8 mouse cellular contexts compared by ENCODE assay signal in the genomic region with DNA sequence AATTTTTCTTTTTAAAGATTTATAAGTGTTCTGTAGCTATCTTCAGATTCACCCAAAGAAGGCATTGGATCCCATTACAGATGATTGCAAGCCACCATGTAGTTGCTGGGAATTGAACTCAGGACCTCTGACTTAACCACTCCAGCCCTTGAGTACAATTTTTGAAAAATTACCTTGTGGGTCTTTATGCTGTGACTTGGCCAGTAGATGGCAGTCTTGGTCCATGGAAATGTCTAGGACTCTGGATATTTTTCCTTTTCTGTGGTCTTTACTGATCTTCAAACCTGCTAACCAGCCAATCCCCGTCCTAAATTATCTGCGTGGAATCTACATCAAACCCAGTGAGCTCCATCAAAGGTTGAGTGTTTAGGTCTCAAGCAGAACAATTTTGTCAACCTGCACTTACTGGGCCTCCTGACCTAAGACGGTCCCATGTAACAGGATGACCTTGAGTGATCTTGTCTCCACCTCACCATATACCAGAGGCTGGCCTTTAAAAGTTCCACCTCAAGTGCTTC. TPM values are rescaled to one million over a fixed set of nuclear protein-coding genes. Genes with fewer than 3 reads are reported as not detected.
DNase-seq lines count a peak whose midpoint lies in the region; ATAC-seq and TF ChIP-seq lines count a peak whose summit lies in the region.
"Had no signal": no experiment of that assay in that cellular context is flagged by ENCODE, and none has a peak within 500 bp of the region (broad histone marks: within the 10 kb centered on the region; RNA-seq: fewer than 3 reads in every experiment).

No protein-coding gene starts in this region.

- no peak overlapping the region for H3K4me3 ChIP-seq in forebrain, embryonic 14.5 days (ENCODE audit: low read depth, low read length)
- H3K4me3 ChIP-seq in kidney, embryonic 14.5 days (ENCODE audit: low read length) = no peak overlapping the region
- H3K4me3 ChIP-seq in lung, embryonic 14.5 days (ENCODE audit: low read depth, low read length) = no peak overlapping the region

- H3K4me2 ChIP-seq in forebrain, embryonic 14.5 days (ENCODE audit: low read length) = no peak overlapping the region
- no peak overlapping the region for H3K4me2 ChIP-seq in kidney, embryonic 14.5 days (replicated peaks; ENCODE audit: low read depth, low read length)
- no peak overlapping the region for H3K4me2 ChIP-seq in lung, embryonic 14.5 days

- peak; percentile 14 to 27 for DNase-seq in urinary bladder, postnatal 36 days (ENCODE audit: low spot score in 2 of 2)
- DNase-seq in urinary bladder, postnatal 10 days (ENCODE audit: low spot score) = no peak
- peak; percentile 85 for DNase-seq in brain, embryonic 14.5 days (ENCODE audit: low read depth)
- DNase-seq in forebrain, embryonic 14.5 days (ENCODE audit: low spot score) = peak; percentile 84
- peak; percentile 87 for DNase-seq in lung, embryonic 14.5 days
- DNase-seq in retina, embryonic 14.5 days (ENCODE audit: low spot score) = peak; percentile 87

- no peaks in the 10 kb centered on the region for H3K36me3 ChIP-seq in forebrain, embryonic 14.5 days (ENCODE audit: control insufficient read depth, insufficient read depth, low read length)
- no peaks in the 10 kb centered on the region for H3K36me3 ChIP-seq in kidney, embryonic 14.5 days (ENCODE audit: control insufficient read depth, insufficient read depth, low read length)
- no peaks in the 10 kb centered on the region for H3K36me3 ChIP-seq in lung, embryonic 14.5 days (ENCODE audit: insufficient read depth)

- peaks cover 15% of the 10 kb centered on the region; the same call in 1 of the 2 replicates for H3K27me3 ChIP-seq in forebrain, embryonic 14.5 days (replicated peaks; ENCODE audit: control insufficient read depth, insufficient read depth, low read length)
- peaks cover 26% of the 10 kb centered on the region for H3K27me3 ChIP-seq in kidney, embryonic 14.5 days (ENCODE audit: control insufficient read depth, insufficient read depth, low read length)
- H3K27me3 ChIP-seq in lung, embryonic 14.5 days (ENCODE audit: insufficient read depth, low read length) = peaks cover 29% of the 10 kb centered on the region

- 28% methylated on average over 3 of the region's 3 CpGs for WGBS in forebrain, embryonic 14.5 days
- WGBS in kidney, embryonic 14.5 days = 31% methylated on average over 3 of the region's 3 CpGs
- 21% methylated on average over 3 of the region's 3 CpGs for WGBS in lung, embryonic 14.5 days

- H3K9me3 ChIP-seq in forebrain, embryonic 14.5 days (replicated peaks; ENCODE audit: control insufficient read depth, low read length) = no peaks in the 10 kb centered on the region
- no peaks in the 10 kb centered on the region for H3K9me3 ChIP-seq in kidney, embryonic 14.5 days (ENCODE audit: control insufficient read depth, low read length)
- no peaks in the 10 kb centered on the region for H3K9me3 ChIP-seq in lung, embryonic 14.5 days (ENCODE audit: low read depth, low read length)

- no peak overlapping the region for H3K27ac ChIP-seq in forebrain, embryonic 14.5 days (ENCODE audit: low read depth, low read length)
- H3K27ac ChIP-seq in kidney, embryonic 14.5 days (ENCODE audit: low read depth, low read length) = no peak overlapping the region
- H3K27ac ChIP-seq in lung, embryonic 14.5 days (ENCODE audit: low read depth) = no peak overlapping the region

- TF ChIP-seq CTCF in brain, embryonic 14.5 days (IDR thresholded peaks at IDR 0.05; ENCODE audit: borderline replicate concordance, extremely low read depth, insufficient read depth, insufficient read length) = peak; percentile 67
- TF ChIP-seq CTCF in lung, embryonic 14.5 days (IDR thresholded peaks at IDR 0.05; ENCODE audit: low read depth) = peak; percentile 70

- peak; percentile 57; the same call in 1 of the 2 replicates for ATAC-seq in forebrain, embryonic 14.5 days
- ATAC-seq in kidney, embryonic 14.5 days (ENCODE audit: low FRiP score, low TSS enrichment) = 0 out of 2 replicates have a peak, but pooled peaks have one; percentile 30
- peak; percentile 17; the same call in 1 of the 2 replicates for ATAC-seq in lung, embryonic 14.5 days (ENCODE audit: insufficient read depth)

- H3K4me1 ChIP-seq in forebrain, embryonic 14.5 days (ENCODE audit: control insufficient read depth, insufficient read depth, low read length) = no peaks in the 10 kb centered on the region
- no peaks in the 10 kb centered on the region for H3K4me1 ChIP-seq in kidney, embryonic 14.5 days (ENCODE audit: control insufficient read depth, insufficient read depth, low read length)
- H3K4me1 ChIP-seq in lung, embryonic 14.5 days (ENCODE audit: insufficient read depth) = no peaks in the 10 kb centered on the region

- H3K9ac ChIP-seq in forebrain, embryonic 14.5 days (ENCODE audit: low read length) = no peak overlapping the region
- no peak overlapping the region for H3K9ac ChIP-seq in kidney, embryonic 14.5 days (ENCODE audit: low read depth, low read length)
- H3K9ac ChIP-seq in lung, embryonic 14.5 days = no peak overlapping the region

- no peak for TF ChIP-seq POLR2A in brain, embryonic 14.5 days (IDR thresholded peaks at IDR 0.05; ENCODE audit: borderline replicate concordance, extremely low read depth, insufficient read depth, insufficient read length, poor library complexity, severe bottlenecking)

RNA-seq across cellular contexts. Expression of gene Nlrp12, which starts 27.6 kb away (rescaled TPM):
- polyA plus RNA-seq in brain, embryonic 14.5 days (2012; rRNA removed) = not detected in 2 replicates
- not detected in 2 replicates for polyA plus RNA-seq in forebrain, embryonic 14.5 days (2014; fragmentation: Nextera tagmentation; extraction: Ambion mirVana)
- polyA plus RNA-seq in kidney, embryonic 14.5 days (2014; fragmentation: Nextera tagmentation; extraction: Ambion mirVana) = 0.03 TPM in 1 of 2 replicates, not detected in the other
- not detected in 2 replicates for polyA plus RNA-seq in lung, embryonic 14.5 days (2014; fragmentation: Nextera tagmentation; extraction: Ambion mirVana)
- polyA plus RNA-seq: heart, embryonic 16.5 days had no signal

RNA-seq across cellular contexts. Expression of gene AU018091, which starts 53.0 kb away (rescaled TPM):
- 0.04 and 0.15 TPM in 2 replicates for polyA plus RNA-seq in brain, embryonic 14.5 days (2012; rRNA removed)
- polyA plus RNA-seq in forebrain, embryonic 14.5 days (2014; fragmentation: Nextera tagmentation; extraction: Ambion mirVana) = not detected in 2 replicates
- polyA plus RNA-seq in kidney, embryonic 14.5 days (2014; fragmentation: Nextera tagmentation; extraction: Ambion mirVana) = not detected in 2 replicates
- not detected in 2 replicates for polyA plus RNA-seq in lung, embryonic 14.5 days (2014; fragmentation: Nextera tagmentation; extraction: Ambion mirVana)
- polyA plus RNA-seq: heart, embryonic 16.5 days had no signal
